Mouse (Mus musculus) testis, adult 2 months (tissue): ENCODE results near the gene Nmrk1. TPM values are rescaled to one million over a fixed set of nuclear protein-coding genes. Genes with fewer than 3 reads are reported as not detected.

Source experiments
- H3K27ac ChIP-seq: fragments of 200-500 bp; 2 replicates; pipeline ENCODE4 v1.5.1; 2012; ENCODE audit warnings: low read depth, low read length; ENCODE audit not compliant: control insufficient read depth, insufficient read depth
- H3K27me3 ChIP-seq: fragments of 200-500 bp; 2 replicates; pipeline ENCODE4 v1.6.1; 2012; ENCODE audit warnings: mild to moderate bottlenecking, low read length, moderate library complexity; ENCODE audit not compliant: control insufficient read depth, insufficient read depth
- H3K36me3 ChIP-seq: fragments of 200-500 bp; 2 replicates; pipeline ENCODE4 v1.6.1; 2012; ENCODE audit warnings: mild to moderate bottlenecking, low read length; ENCODE audit not compliant: control insufficient read depth, insufficient read depth
- H3K4me1 ChIP-seq: fragments of 200-500 bp; 2 replicates; pipeline ENCODE4 v1.6.1; 2012; ENCODE audit warnings: low read length; ENCODE audit not compliant: control insufficient read depth, insufficient read depth
- H3K4me3 ChIP-seq: fragments of 200-500 bp; 2 replicates; pipeline ENCODE4 v1.5.1; 2012; ENCODE audit warnings: low read depth, mild to moderate bottlenecking, low read length, moderate library complexity, mixed read lengths; ENCODE audit not compliant: control insufficient read depth
- CTCF ChIP-seq: fragments of 200-500 bp; IDR thresholded peaks from 2 replicates; pipeline ENCODE4 v1.5.1; 2012; ENCODE audit warnings: low read depth, mild to moderate bottlenecking, inconsistent platforms, low read length, moderate library complexity; ENCODE audit not compliant: control insufficient read depth, insufficient read depth, insufficient replicate concordance
- POLR2A ChIP-seq: fragments of 200-500 bp; IDR thresholded peaks from 2 replicates; pipeline ENCODE4 v1.6.1; 2012; ENCODE audit warnings: low read depth, mild to moderate bottlenecking, inconsistent platforms, low read length, moderate library complexity; ENCODE audit not compliant: control insufficient read depth
- polyA plus RNA-seq: library from polyadenylated mRNA; depleted of rRNA; stranded (reverse); fragments of >200 nt; gene quantifications from 2 replicates; pipeline ENCODE4 v1.2.3, GENCODE M21; 2012

Gene Nmrk1
- polyA plus RNA-seq, 1 experiment, result 7.6 TPM

DNA sequence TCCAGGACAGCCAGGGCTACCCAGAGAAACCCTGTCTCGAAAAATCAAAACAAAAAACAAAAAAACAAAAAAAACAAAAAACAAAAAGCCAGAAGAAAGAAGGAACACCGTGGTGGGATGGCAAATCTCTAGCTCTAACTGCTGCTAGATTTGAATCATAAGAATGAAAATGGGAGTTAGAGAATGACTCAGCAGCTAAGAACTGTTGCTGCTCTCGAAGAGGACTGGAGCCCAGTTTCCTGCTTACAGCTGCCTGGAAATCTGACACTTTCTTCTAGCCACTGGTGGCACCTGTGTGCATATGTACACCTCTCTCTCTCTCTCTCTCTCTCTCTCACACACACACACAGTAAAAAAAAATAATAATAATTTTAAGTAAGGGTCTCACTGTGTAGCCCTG, 14.6 kb downstream of the Nmrk1 start:
- Histone ChIP-seq H3K4me3 (no peak overlapping the region), H3K27ac (no peak overlapping the region), H3K4me1 (no peaks in the 10 kb centered on the region), H3K36me3 (no peaks in the 10 kb centered on the region), H3K27me3 (no peaks in the 10 kb centered on the region)
- no peak for TF ChIP-seq POLR2A
- no peak for TF ChIP-seq CTCF

DNA sequence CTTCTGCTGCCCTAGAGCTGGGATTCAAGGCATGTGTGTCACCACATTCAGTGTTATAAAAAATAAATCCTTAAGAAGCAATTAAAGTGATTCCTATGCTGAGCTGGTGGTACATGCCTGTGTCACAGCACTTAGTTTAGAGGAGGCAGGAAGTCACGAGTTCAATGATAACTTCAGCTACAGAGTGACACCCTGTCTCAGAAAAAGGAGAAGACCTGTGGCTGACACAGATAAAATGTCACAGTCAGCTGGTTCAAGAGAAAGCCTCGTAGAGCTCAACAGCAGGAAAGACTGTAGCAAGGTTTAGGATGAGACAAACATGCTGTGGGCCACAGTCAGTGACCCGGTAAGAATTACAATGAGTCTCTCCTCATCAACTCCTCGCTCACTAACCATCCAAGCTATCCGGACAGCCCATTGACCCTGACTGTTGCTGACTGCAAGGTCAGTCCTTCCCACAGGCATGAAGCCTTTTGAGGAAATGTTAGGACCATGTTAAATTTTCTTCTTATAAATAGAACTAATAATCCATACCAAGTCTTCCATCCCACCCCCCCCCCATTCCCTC, 15.2 kb downstream of the Nmrk1 start:
- Histone ChIP-seq H3K27me3 (no peaks in the 10 kb centered on the region), H3K4me3 (no peak overlapping the region), H3K27ac (no peak overlapping the region), H3K4me1 (no peaks in the 10 kb centered on the region), H3K36me3 (no peaks in the 10 kb centered on the region)
- TF ChIP-seq CTCF (no peak), POLR2A (no peak)

DNA sequence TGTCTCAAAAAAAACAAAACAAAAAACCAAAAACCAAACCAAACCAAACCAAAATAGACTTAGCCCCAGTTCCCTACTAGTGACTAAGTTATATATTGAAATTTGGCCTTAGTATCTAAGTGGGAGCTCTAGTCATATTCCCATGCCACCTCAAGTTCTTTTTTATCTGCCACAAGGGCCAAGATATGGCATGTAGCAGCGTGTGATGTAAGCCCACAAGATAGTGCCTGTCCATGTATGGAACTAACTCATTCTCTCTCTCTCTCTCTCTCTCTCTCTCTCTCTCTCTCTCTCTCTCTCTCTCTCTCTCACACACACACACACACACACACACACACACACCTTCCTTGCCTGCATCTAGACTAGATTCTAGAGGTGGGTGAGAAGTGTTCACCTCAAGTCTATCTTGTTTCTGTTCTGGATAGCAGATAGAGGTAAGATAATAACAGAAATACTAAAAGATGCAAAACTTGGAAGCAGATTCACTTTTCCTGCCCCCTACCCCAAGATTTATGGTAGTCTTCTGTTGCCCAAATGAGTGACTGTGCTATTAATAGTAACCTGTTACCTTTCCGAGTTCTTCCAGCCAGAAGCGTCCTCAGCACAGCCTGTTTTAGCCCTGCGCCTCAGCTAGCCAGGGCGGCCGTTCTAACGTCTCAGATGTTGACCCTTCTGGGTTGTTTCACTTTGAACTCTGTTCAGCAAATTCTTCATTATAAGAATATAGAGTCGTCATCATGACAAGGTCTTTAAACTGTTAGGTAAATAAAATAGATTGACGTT, 16.2 kb downstream of the Nmrk1 start:
- Histone ChIP-seq H3K4me1 (no peaks in the 10 kb centered on the region), H3K27me3 (no peaks in the 10 kb centered on the region), H3K36me3 (no peaks in the 10 kb centered on the region), H3K27ac (no peak overlapping the region), H3K4me3 (no peak overlapping the region)
- no peak for TF ChIP-seq CTCF
- TF ChIP-seq POLR2A, result no peak

DNA sequence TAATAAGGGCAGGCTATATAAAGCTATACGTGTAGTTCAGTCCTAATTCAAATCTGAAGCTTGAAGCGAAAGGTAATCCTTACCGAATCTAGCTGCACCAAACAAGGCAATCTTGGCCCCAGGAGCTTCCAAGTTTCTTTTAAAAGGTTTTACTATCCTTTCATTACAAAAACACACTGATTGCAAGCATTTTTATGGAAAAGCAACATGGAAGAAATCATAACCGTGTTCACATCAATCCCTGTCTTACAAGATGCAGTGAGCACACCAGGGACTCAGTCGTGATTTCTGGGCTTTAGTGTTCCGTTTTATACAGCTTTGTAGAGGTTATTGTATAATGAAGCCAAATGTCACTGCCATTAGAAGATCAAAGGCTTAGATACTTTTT, 16.8 kb downstream of the Nmrk1 start:
- no peaks in the 10 kb centered on the region for H3K4me1 ChIP-seq
- TF ChIP-seq CTCF, result no peak
- no peak for TF ChIP-seq POLR2A
- H3K36me3 ChIP-seq, result no peaks in the 10 kb centered on the region

DNA sequence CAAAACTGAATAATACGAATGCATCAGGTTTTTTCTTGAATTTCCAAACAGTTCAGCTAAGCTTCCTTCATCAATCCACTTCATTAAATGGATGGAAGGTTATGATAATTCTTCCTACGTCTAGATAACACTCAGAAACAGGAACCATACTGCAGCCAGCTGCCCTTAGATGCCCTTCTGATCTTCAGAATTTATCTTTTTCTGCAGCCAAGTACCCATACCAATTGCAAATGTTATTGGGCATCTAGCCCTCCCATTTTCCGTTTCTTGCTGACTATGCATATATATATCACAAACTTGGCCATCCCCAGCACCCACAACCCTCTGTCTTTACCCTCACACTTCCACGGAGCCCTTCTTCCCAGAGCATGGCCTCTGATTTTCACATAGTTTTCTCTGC, 18.2 kb downstream of the Nmrk1 start:
- no peaks in the 10 kb centered on the region for H3K36me3 ChIP-seq
- H3K27ac ChIP-seq, result no peak overlapping the region
- no peaks in the 10 kb centered on the region for H3K27me3 ChIP-seq
- H3K4me3 ChIP-seq, result no peak overlapping the region
- peaks cover 5% of the 10 kb centered on the region for H3K4me1 ChIP-seq
- TF ChIP-seq CTCF (no peak), POLR2A (no peak)

More for the DNA sequence above, 16.8 kb downstream of the Nmrk1 start:
- Histone ChIP-seq H3K4me3 (no peak overlapping the region), H3K27ac (no peak overlapping the region), H3K27me3 (no peaks in the 10 kb centered on the region)

DNA sequence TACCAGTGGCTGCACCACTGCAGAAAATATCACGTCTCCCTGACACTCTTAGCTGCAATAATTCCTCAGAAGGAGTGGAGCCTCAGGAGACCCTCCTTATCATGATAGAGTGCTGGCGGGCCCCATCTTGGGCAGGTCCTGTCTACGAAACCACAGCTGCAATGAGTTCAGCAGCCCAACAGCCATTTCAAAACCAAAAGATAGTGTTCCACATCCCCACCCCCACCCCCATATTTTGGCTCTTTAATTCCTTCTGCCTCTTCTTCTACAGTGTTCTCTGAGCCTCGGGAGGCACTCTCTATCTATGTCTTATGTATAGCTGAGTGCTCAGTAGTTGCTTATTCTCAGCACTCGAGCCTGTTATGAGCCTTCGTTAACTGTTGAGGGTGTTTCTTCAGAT, 18.7 kb downstream of the Nmrk1 start:
- H3K27ac ChIP-seq, result no peak overlapping the region
- TF ChIP-seq CTCF (no peak), POLR2A (no peak)
- no peaks in the 10 kb centered on the region for H3K27me3 ChIP-seq
- no peak overlapping the region for H3K4me3 ChIP-seq
- no peaks in the 10 kb centered on the region for H3K36me3 ChIP-seq
- H3K4me1 ChIP-seq, result peaks cover 8% of the 10 kb centered on the region

DNA sequence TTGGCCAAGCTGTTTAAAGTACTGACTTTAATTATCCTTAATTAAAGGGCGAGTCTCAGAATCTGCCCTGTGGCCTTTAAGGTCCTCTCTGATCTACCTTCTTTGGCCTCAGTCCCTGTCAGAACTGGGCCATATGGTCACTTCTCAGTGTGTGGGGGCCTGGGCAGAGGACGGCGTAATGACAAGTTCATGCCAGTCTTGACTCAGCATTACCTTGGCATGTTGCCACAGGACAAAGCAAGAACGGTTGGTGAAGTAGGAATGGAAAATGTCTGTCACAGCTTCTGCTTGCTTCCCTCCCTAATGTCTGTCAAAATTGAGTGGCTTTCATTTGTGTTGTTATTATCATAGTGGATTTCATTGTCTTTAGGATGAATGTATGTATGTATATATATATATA, 20.8 kb downstream of the Nmrk1 start:
- Histone ChIP-seq H3K27ac (no peak overlapping the region), H3K4me1 (peaks cover 12% of the 10 kb centered on the region), H3K36me3 (no peaks in the 10 kb centered on the region), H3K27me3 (no peaks in the 10 kb centered on the region), H3K4me3 (no peak overlapping the region)
- TF ChIP-seq POLR2A (no peak), CTCF (no peak)

DNA sequence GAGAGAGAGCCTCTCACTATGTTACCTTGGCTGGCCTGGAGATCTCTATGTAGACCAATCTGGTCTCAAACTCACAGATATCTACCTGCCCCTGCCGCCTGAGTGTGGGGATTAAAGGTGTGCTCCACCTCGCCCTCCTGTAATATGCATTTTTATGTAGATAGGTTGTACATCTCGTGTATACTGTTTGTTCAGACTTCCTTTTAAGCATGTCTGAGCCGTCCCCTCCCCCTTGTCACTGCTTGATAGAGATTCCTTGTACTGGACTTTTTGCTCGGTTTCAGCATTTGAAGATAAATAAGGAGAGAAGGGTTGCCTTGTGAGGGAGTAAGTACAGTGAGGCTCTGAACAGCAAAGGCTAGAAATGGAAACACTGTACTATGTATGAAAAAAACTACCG, 21.3 kb downstream of the Nmrk1 start:
- H3K27ac ChIP-seq, result no peak overlapping the region
- TF ChIP-seq POLR2A (no peak), CTCF (no peak)
- no peaks in the 10 kb centered on the region for H3K27me3 ChIP-seq
- no peak overlapping the region for H3K4me3 ChIP-seq
- H3K4me1 ChIP-seq, result peaks cover 12% of the 10 kb centered on the region
- no peaks in the 10 kb centered on the region for H3K36me3 ChIP-seq
